Mouse (Mus musculus): ENCODE data around the gene Onecut3. TPM values are rescaled to one million over a fixed set of nuclear protein-coding genes. Genes with fewer than 3 reads are reported as not detected.

Onecut3 gene
- total RNA-seq, 2 experiments from 2014 or later = not detected

DNA sequence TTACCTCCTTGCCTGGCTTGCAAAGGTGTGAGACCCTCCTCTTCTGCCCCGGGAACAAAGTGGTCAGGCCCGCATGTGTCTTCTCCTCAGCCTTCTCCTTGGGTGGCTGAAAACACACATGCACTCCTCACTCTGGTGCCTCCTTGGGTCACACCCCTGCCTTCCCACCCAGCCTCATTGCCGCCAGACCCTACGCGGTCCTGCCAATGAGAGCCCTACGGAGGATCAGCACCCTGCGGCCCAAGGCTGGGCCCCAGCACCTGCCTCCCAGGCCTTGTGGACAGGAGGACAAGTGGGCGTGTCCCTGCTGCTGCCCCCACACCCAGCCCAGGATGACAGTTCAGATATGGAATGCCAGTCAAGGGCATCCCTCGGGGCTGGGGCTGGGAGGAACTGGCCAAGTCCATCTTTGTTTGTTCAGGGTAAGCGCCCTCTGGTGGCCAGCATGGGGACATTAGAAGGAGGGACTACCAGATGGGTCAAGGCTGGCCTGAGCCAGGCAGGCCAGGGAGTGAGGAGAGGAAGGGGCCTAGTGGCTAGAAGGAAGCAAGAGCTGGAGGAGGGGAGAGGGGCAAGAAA, 53.9 kb downstream of the Onecut3 start:
- ATAC-seq (replicated peaks; ENCODE audit: poor library complexity) = peak; percentile 49

DNA sequence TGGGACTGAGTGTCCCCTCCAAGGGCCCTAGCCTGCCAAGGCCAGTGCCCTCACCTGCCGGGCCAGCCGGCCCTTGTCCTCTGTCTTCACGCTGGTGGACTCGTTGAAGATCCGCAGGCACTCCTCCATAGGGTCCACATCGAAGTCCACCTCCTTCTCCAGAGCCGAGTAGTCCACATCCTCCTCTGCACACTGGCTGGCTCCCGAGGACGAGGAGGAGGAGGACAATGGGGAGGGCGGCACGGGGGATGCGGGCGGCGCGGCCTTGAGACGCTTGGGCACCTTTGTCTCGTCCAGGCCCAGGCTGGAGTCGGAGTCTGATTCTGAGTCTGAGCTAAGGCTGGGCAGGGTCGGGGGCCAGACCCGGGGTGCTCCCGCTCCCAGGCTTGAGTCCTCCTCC, 54.6 kb downstream of the Onecut3 start:
- ATAC-seq (replicated peaks; ENCODE audit: poor library complexity) = no peak

DNA sequence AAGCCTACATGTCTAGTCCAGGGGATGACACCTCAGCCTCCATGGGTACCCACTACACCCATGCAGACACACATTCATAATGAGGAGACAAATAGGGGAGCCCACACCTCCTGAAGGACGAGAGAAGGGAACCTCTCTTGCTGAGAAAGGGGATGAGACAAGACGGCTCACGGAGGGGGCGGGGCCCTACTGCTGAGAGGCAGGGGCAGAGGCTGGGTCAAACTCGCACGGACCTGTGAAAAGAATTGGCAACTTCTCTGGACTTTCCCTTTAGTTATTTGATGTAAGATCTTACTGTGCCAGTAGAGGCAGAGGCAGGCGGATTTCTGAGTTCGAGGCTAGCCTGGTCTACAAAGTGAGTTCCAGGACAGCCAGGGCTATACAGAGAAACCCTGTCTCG, 57.7 kb downstream of the Onecut3 start:
- no peak for ATAC-seq (replicated peaks; ENCODE audit: poor library complexity)

DNA sequence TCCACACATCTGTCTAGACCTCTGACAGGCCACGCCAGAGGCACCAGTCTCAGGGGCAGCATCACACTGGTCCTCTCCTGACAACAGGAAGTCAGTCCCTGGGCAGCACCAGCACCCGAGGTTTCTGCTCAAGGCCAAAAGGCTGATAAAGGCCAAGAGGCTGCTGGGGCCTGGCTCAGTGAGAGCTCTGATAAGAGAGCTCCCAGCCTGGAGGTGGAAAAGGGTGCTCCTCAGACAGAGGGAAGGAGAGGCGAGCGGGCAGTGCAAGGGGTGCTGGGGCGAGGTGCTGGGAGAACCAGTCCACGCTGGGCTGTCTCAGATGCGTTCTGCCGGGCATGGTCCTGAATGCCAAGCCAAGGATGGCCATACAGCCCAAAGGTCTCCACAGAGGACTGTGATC, 58.9 kb downstream of the Onecut3 start:
- ATAC-seq (replicated peaks; ENCODE audit: poor library complexity) = peak; percentile 84

DNA sequence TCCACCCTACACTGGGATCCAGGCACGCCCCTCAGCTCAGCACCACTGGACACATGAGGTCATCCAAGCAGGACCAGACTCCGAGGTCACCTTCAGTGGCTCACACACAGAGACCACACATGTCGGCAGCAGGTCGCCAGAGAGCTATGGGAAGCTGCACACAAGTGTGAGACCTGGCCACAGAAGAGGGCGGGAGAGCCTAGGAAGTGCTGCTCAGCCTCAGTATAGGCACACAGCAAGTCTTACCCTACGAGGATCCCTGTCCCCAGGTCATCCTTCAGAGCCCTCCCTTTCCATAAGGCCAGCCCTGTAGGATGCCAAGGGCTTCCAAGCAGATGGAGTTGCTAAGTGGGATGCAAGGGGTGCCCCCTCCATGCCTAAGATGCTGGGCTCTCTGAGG, 59.4 kb downstream of the Onecut3 start:
- no peak for ATAC-seq (replicated peaks; ENCODE audit: poor library complexity)

DNA sequence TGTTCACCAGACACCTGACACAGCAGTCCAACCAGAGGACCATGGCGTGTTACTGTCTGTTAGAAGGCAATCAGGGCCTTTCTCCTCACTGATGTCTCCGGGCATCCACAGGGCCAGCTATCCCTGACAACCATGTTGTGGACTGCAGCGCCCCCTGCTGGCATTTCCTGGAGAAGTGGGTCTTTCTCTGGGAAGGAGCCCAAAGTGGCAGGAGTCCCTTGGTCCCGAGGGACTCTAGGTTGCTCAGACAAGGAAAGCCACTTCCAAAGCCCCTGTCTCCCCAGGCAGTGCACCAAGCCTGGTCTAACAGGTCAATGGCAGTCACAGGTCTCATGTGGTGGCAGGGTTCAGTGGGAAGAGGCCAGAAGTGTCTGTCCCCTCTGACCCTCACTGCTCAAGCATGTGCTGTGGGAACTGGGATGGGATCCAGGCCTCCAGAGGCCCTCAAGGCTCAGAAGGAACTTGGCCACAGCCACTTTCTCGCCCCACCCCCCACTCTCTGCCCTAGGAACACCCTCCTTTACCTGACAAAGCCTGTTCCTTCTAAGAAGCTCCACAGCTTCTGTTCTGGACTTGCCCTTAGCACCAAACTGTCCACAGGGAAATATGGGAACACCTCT, 62.8 kb downstream of the Onecut3 start:
- ATAC-seq (replicated peaks; ENCODE audit: poor library complexity) = peak; percentile 33

DNA sequence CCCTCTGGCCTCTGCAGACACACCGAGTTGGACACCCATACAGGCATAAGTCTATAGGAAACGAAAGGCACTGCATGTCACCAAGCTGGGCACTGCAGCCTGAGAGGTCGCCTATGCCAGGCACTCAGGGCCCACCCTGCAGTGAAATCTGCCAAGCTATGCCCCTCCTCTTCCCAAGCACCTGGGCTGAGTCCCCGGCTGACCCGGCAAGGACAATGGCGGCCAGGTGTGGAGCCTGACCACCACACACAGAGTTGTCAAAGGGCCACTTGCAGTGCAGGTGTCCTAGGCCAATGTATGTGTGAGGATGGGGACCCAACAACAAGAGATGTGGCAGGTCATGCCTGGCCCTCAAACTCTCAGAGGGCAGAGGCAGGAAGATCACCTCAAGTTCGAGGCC, 64.8 kb downstream of the Onecut3 start:
- ATAC-seq (replicated peaks; ENCODE audit: poor library complexity) = no peak

DNA sequence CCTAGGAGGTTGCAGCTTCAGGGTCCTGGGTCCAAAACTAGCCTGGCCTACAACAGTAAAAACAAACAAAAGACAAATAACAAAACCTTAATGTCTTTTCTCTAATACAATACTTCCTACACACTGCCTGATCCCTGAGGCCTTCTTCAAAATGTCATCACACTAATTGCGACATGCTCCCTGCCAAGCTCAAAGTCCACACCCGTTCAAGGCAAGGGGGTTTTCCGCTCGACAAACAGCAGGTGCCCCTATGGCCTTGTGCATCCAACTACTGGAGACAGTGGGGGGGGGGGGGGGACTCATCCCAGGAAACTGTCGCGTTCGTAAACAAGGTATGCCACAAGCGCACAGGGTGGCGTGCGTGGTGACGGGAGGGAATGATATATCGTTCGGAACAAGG, 66.0 kb downstream of the Onecut3 start:
- ATAC-seq (replicated peaks; ENCODE audit: poor library complexity) = no peak; the same call in 1 of the 2 replicates

DNA sequence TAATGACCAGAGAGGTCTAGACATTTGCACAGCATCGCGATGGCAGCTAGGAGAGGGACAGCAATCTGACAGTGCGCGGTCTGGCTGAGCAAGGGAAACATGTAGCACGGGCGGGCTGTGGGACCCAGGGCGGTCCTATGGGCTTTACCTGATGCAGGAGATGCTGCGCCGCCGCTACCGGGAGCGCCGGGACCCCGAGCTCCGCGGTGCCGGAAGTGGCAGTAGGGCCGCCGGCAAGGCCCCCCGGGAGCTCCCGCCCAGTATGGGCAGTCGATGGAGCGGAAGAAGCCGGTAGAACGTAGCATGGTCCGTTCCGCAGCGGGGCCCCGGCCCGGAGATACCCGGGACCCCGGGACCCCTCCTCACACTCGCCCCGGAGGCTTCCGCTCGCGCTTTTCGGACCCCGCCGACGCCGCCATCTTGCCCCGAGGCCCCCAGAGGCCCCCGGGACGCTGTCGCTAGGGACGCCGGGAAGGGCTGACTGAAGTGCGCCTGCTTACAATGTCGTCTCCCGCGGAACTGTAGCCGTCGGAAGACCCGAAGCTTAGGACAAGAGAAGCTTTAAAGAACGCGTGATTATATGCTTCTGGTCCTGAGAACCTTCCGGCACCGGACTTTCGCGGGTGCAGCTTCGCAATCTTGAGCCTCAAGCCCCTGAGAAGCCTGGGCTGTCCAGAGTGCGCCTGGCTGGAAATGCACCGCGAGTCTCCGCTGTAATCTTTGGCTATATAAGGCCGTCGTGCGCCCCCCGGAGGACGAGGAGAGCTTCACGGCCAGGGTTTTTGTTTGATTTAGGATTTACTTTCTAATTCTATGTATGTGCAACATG, 66.7 kb downstream of the Onecut3 start, which contains the start of gene Rexo1:
Gene Rexo1, minus strand, starts transcription at position 445 of the 829 bp plus-strand sequence.
- ATAC-seq (replicated peaks; ENCODE audit: poor library complexity) = peak; percentile 78

DNA sequence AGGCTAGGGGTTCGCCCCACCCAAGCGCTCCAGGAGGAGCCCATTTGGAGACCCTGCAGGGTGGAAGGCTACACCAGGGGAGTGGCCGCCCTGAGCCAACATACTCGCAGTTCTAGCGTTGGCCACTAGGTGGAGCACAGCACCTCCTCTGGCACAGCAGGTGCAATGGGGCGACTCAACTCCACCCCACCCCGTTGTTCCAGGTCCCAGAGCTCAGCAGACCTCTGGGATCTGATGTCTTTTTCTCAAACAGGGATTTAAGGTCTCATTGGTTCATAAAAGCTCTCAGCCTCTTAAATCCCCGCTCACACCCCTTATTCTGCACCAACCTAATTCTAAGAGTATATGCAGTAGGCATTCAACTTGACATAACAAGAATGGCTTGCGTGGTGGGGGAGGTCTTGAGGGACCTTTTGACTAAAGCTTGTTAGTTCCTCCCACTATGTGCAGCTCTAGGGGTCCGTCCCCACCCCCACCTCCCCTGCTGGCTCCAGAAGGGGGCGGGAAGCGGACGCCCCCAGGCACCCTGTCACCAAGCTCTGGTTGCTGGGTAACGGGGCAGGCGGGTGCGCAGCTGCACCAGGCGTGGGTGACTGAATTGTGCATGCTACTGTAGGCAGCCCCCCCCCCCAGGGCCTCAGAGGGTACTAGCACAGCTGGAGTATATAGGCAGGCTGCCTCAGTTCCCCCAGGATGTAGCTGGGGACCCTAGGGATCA, 71.9 kb downstream of the Onecut3 start:
- peak; percentile 63 for ATAC-seq (replicated peaks; ENCODE audit: poor library complexity)

Other genes starting within 250 kb of the Onecut3 start
- 138 and 162 TPM in 2 replicates for gene Ndufs7, start 245.7 kb upstream of the Onecut3 start, total RNA-seq (2015)
- gene Ndufs7, start 245.7 kb upstream of the Onecut3 start, total RNA-seq (2017) = 106 and 135 TPM in 2 replicates
- gene Gamt, start 233.8 kb upstream of the Onecut3 start, total RNA-seq (2015) = 3.2 and 3.7 TPM in 2 replicates
- 2.5 and 7.4 TPM in 2 replicates for gene Gamt, start 233.8 kb upstream of the Onecut3 start, total RNA-seq (2017)
- gene Dazap1, start 233.3 kb upstream of the Onecut3 start, total RNA-seq (2015) = 55.4 and 61.6 TPM in 2 replicates
- gene Dazap1, start 233.3 kb upstream of the Onecut3 start, total RNA-seq (2017) = 231 and 302 TPM in 2 replicates
- gene Rps15, start 202.4 kb upstream of the Onecut3 start, total RNA-seq (2015) = 2,196 and 2,314 TPM in 2 replicates
- gene Rps15, start 202.4 kb upstream of the Onecut3 start, total RNA-seq (2017) = 2,623 and 2,987 TPM in 2 replicates
- gene Apc2, start 198.9 kb upstream of the Onecut3 start, total RNA-seq (2015) = not detected in 2 replicates
- 0.03 TPM in 1 of 2 replicates, not detected in the other for gene Apc2, start 198.9 kb upstream of the Onecut3 start, total RNA-seq (2017)
- 22.9 and 24.2 TPM in 2 replicates for gene 2310011J03Rik, start 174.3 kb upstream of the Onecut3 start, total RNA-seq (2015)
- 15.7 and 16.8 TPM in 2 replicates for gene 2310011J03Rik, start 174.3 kb upstream of the Onecut3 start, total RNA-seq (2017)
- 5.3 and 7.0 TPM in 2 replicates for gene Pcsk4, start 165.3 kb upstream of the Onecut3 start, total RNA-seq (2015)
- 0.67 and 1.8 TPM in 2 replicates for gene Pcsk4, start 165.3 kb upstream of the Onecut3 start, total RNA-seq (2017)
- gene Reep6, start 164.9 kb upstream of the Onecut3 start, total RNA-seq (2015) = 2.7 and 3.8 TPM in 2 replicates
- 1.2 and 1.5 TPM in 2 replicates for gene Reep6, start 164.9 kb upstream of the Onecut3 start, total RNA-seq (2017)
- gene Adamtsl5, start 146.4 kb upstream of the Onecut3 start, total RNA-seq (2015) = 0.15 and 0.25 TPM in 2 replicates
- 0.20 and 0.46 TPM in 2 replicates for gene Adamtsl5, start 146.4 kb upstream of the Onecut3 start, total RNA-seq (2017)
- not detected in 2 replicates for gene Plk5, start 138.4 kb upstream of the Onecut3 start, total RNA-seq (2015)
- not detected in 2 replicates for gene Plk5, start 138.4 kb upstream of the Onecut3 start, total RNA-seq (2017)
- gene Mex3d, start 107.2 kb upstream of the Onecut3 start, total RNA-seq (2015) = 1.9 and 4.3 TPM in 2 replicates
- gene Mex3d, start 107.2 kb upstream of the Onecut3 start, total RNA-seq (2017) = 2.7 and 7.9 TPM in 2 replicates
- 91.1 and 96.6 TPM in 2 replicates for gene Mbd3, start 95.3 kb upstream of the Onecut3 start, total RNA-seq (2015)
- 82.8 and 90.8 TPM in 2 replicates for gene Mbd3, start 95.3 kb upstream of the Onecut3 start, total RNA-seq (2017)
- 202 and 210 TPM in 2 replicates for gene Uqcr11, start 88.0 kb upstream of the Onecut3 start, total RNA-seq (2015)
- gene Uqcr11, start 88.0 kb upstream of the Onecut3 start, total RNA-seq (2017) = 184 and 263 TPM in 2 replicates
- 29.9 and 35.3 TPM in 2 replicates for gene Tcf3, start 61.2 kb upstream of the Onecut3 start, total RNA-seq (2015)
- gene Tcf3, start 61.2 kb upstream of the Onecut3 start, total RNA-seq (2017) = 33.5 and 51.0 TPM in 2 replicates
- gene Atp8b3, start 44.3 kb downstream of the Onecut3 start, total RNA-seq (2015) = not detected in 2 replicates
- not detected in 2 replicates for gene Atp8b3, start 44.3 kb downstream of the Onecut3 start, total RNA-seq (2017)
- 34.1 and 35.2 TPM in 2 replicates for gene Rexo1, start 66.7 kb downstream of the Onecut3 start, total RNA-seq (2015)
- gene Rexo1, start 66.7 kb downstream of the Onecut3 start, total RNA-seq (2017) = 17.1 and 19.2 TPM in 2 replicates
- gene Klf16, start 82.5 kb downstream of the Onecut3 start, total RNA-seq (2015) = 5.3 and 5.4 TPM in 2 replicates
- 4.3 and 6.0 TPM in 2 replicates for gene Klf16, start 82.5 kb downstream of the Onecut3 start, total RNA-seq (2017)
- gene Abhd17a, start 95.5 kb downstream of the Onecut3 start, total RNA-seq (2015) = 59.7 and 79.8 TPM in 2 replicates
- 20.5 and 29.4 TPM in 2 replicates for gene Abhd17a, start 95.5 kb downstream of the Onecut3 start, total RNA-seq (2017)
- gene Scamp4, start 108.0 kb downstream of the Onecut3 start, total RNA-seq (2015) = 25.9 and 27.2 TPM in 2 replicates
- 11.2 and 15.9 TPM in 2 replicates for gene Scamp4, start 108.0 kb downstream of the Onecut3 start, total RNA-seq (2017)
- gene Adat3, start 108.0 kb downstream of the Onecut3 start, total RNA-seq (2015) = 0.57 and 0.81 TPM in 2 replicates
- gene Adat3, start 108.0 kb downstream of the Onecut3 start, total RNA-seq (2017) = 0.08 TPM in 1 of 2 replicates, not detected in the other
- 0.17 and 0.57 TPM in 2 replicates for gene Gm49322, start 111.2 kb downstream of the Onecut3 start, total RNA-seq (2015)
- 0.61 TPM in 1 of 2 replicates, not detected in the other for gene Gm49322, start 111.2 kb downstream of the Onecut3 start, total RNA-seq (2017)
- 39.1 and 43.1 TPM in 2 replicates for gene Csnk1g2, start 128.0 kb downstream of the Onecut3 start, total RNA-seq (2015)
- gene Csnk1g2, start 128.0 kb downstream of the Onecut3 start, total RNA-seq (2017) = 127 and 171 TPM in 2 replicates
- 10.5 and 13.2 TPM in 2 replicates for gene Btbd2, start 162.2 kb downstream of the Onecut3 start, total RNA-seq (2015)
- 19.9 and 25.7 TPM in 2 replicates for gene Btbd2, start 162.2 kb downstream of the Onecut3 start, total RNA-seq (2017)
- 40.1 and 46.2 TPM in 2 replicates for gene Mknk2, start 183.3 kb downstream of the Onecut3 start, total RNA-seq (2015)
- gene Mknk2, start 183.3 kb downstream of the Onecut3 start, total RNA-seq (2017) = 32.8 and 44.4 TPM in 2 replicates
- 26.4 and 31.9 TPM in 2 replicates for gene Mob3a, start 207.1 kb downstream of the Onecut3 start, total RNA-seq (2015)
- 34.9 and 39.0 TPM in 2 replicates for gene Mob3a, start 207.1 kb downstream of the Onecut3 start, total RNA-seq (2017)
- 7.0 and 13.6 TPM in 2 replicates for gene Izumo4, start 207.3 kb downstream of the Onecut3 start, total RNA-seq (2015)
- gene Izumo4, start 207.3 kb downstream of the Onecut3 start, total RNA-seq (2017) = 1.7 and 4.3 TPM in 2 replicates
- gene Ap3d1, start 247.4 kb downstream of the Onecut3 start, total RNA-seq (2015) = 31.5 and 40.3 TPM in 2 replicates
- 34.7 and 48.7 TPM in 2 replicates for gene Ap3d1, start 247.4 kb downstream of the Onecut3 start, total RNA-seq (2017)